Mouse (Mus musculus): ENCODE results near the gene Cntnap1.

Cntnap1 gene

DNA sequence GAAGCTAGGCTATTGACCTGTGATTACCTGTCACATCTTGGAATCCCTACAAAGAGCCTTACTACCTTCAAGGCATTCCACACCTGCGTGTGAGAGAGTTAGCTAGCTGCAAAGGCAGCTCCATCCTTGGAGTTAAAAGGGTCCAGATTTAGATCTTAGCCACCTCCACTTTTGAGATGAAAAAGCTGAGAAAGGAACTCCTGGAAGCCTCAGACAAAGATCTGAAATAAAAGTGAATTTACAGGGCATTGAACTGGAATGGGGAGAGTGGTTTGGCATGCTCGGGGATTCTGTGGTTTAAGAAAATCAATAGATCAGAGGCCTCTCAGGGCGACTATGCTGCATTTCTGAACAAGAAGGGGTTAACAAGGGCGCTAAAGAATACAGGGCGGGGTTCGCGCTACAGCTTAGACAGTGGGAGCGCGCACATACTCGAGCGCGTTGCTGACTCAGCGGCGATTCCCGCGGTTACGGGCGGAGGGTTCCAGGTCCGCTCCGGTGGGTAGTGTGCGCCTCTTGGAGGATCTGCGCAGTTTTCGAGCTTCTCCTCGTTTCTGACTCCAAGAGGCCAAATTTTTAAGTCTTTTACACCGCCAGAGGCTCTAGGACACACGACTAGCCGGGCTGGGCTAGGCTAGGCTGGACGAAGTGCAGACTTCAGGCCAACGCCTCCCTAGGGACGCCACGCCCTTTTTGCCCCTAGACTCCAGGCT lies 1.6 kb downstream of the Cntnap1 start:
- DNase-seq = peak; percentile 73

GRCm38 (mm10) chr11:101172434-101172815 lies 2.1 kb downstream of the Cntnap1 start:
- no peak for DNase-seq

- DNase-seq = peak; percentile 74
Observed at GRCm38 (mm10) chr11:101173112-101173511, 2.8 kb downstream of the Cntnap1 start.

GRCm38 (mm10) chr11:101173631-101174388 lies 3.5 kb downstream of the Cntnap1 start:
- peak; percentile 78 for DNase-seq

DNA sequence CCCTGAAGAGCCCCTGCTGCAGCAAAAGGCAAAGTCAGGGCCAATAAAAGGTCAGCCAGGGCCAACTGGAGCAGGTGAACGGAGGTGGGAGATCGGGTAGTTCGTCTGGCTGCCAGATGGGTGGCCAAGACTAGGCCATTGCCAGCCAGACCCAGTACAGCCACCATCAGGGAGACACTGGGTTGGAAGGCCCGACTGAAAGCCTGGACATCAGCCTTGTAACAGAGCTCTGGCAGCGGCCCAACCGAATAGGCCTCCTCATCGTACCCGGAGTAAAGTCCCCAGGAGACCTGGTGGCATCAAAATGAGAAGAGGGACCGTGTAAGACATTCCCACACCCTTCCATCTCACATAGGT lies 4.0 kb downstream of the Cntnap1 start:
- no peak for DNase-seq

GRCm38 (mm10) chr11:101174851-101175628 lies 4.7 kb downstream of the Cntnap1 start, which contains the start of gene Ccr10:
Gene Ccr10 (minus strand): TSS chr11:101175443.
- DNase-seq = no peak

DNA sequence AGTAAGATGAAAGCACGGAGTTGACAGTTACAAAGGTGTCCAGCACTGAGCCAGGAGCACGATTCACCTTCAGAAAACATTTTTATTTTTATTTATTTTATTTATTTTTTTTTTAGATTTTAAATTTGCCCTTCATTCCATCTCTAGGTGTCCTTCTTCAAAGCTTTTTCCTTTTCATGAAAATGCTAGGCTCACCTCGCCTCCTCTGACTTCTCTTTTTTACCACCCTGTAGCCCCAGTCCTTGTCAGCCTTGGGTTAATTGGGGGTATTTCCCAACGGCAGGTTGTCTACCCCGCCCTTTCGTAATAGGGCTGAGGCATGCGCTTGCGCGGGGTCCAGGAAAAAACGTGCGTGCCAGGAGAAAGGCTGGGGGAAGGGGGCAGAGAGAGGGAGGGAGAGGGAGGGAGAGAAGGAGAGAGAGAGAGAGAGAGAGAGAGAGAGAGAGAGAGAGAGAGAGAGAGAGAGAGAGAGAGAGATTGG lies 5.4 kb downstream of the Cntnap1 start:
- no peak for DNase-seq

GRCm38 (mm10) chr11:101176117-101176691 lies 5.9 kb downstream of the Cntnap1 start:
- DNase-seq = peak; percentile 49

DNA sequence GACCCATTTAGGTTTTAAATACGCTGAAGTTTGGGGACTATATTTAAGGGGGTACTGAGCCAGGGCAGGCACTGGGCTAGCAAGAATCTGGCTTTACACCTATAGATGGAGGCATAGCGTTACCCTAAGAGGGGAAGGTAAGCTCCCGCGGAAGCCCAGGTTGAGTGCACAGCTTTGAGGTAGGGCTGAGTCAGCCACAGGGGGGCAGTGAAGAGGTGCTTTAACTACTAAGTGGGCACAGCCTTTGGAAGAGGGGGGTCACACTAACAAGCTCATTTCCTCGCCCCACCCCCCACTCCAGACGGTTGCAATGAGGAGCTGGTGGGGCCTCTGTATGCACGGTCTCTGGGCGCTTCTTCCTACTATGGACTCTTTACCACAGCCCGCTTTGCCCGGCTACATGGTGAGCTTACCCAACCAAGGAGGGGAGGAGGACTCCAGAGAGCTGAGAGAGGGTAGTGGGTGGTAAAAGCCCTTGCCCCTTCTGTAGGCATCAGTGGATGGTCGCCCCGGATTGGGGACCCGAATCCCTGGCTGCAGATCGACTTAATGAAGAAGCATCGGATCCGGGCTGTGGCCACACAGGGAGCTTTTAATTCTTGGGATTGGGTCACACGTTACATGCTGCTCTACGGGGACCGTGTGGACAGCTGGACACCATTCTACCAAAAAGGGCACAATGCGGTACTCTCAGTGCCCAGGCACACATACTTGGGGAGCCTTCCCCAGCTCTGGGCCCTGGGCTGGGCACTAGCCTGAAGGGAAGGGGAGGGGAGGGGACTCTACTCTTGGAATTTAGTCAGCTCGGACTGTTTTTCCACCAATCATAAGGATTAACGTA lies 6.8 kb downstream of the Cntnap1 start:
- DNase-seq = peak; percentile 74

DNA sequence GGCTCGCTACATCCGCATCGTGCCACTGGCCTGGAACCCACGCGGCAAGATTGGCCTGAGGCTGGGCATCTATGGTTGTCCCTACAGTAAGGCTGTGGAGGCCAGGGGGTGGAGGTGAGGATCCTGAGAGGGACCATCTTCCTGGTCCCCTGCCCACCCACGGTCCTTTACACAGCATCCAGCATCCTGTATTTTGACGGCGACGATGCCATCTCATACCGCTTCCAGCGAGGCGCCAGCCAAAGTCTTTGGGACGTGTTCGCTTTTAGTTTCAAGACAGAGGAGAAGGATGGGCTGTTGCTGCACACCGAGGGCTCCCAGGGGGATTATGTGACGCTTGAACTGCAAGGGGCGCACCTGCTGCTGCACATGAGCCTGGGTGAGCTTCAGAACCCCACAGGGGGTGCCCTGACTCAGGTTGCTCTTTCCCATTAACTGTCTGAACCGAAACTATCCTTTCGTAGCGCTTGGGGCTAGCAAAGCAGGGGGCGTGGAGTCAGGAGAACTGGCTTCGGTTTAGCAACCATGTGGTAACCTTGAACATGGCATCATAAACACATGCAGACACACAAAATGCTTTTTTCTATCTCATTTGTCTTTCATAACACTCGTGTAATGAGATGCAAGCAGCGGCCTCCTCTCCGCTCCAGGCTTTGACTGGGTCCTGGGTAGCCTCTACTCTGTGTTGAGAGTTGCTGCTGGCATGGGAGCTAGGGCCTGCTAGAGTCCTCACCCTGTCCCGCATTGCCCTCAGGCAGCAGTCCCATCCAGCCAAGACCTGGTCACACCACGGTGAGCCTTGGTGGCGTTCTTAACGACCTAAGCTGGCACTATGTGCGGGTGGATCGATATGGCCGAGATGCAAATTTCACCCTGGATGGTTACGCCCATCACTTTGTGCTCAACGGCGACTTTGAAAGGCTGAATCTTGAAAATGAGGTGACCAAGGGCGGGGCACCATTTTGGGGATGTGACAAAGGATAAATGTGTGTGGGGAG lies 8.0 kb downstream of the Cntnap1 start:
- no peak for DNase-seq

DNA sequence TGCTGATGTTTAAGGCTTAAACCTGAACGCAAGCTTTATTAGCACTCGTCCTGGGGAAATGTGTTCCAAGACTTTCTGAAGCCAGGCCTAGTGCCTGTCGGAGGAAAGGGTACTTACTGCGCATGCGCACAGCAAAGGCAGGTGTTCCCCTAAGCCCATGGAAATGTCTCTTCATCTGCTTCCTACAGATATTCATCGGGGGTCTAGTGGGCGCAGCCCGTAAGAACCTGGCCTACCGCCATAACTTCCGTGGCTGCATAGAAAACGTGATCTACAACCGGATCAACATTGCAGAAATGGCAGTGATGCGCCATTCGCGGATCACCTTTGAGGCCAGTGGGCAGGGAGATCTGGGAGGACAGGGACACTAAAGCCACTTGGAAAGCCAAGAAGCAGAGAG lies 9.0 kb downstream of the Cntnap1 start:
- no peak for DNase-seq

- DNase-seq = no peak
Observed at GRCm38 (mm10) chr11:101180261-101180660, 9.9 kb downstream of the Cntnap1 start.

GRCm38 (mm10) chr11:101180846-101181740 lies 10.8 kb downstream of the Cntnap1 start:
- DNase-seq = peak; percentile 86

- DNase-seq = no peak
Observed at GRCm38 (mm10) chr11:101181961-101182360, 11.6 kb downstream of the Cntnap1 start.

- DNase-seq = no peak
Observed at GRCm38 (mm10) chr11:101182771-101183517, 12.6 kb downstream of the Cntnap1 start.

DNA sequence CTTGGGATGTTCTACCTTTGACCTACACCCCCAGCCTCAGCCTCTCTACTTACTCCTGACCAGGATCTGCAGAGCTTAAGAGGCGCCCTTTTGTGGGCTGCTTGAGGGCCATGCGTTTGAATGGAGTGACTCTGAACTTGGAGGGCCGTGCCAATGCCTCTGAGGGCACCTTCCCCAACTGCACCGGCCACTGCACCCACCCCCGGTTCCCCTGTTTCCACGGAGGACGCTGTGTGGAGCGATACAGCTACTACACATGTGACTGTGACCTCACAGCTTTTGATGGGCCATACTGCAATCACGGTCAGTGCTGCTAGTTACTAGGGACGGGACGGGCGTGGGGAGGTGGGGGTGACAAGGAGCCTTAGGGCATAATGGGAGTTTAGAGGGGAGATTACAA lies 14.7 kb downstream of the Cntnap1 start:
- no peak for DNase-seq

DNA sequence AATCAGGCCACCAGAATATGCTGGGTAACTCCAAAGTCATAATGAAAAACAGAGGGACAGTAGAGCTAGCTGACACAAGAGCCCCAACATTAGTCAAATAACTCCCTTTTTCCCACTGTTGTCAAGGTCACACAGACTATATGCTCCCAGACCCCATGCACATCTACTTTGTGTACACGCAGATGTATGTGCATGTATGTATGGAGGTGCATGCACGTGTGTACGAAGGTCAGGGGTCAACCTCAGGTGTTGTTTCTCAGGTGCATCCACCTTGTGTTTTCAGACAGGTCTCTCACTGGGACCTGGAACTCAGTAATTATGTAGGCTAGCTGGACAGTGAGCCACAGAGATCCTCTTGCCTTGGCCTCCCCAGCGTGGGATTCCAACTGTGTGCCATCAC lies 15.1 kb downstream of the Cntnap1 start:
- no peak for DNase-seq

DNA sequence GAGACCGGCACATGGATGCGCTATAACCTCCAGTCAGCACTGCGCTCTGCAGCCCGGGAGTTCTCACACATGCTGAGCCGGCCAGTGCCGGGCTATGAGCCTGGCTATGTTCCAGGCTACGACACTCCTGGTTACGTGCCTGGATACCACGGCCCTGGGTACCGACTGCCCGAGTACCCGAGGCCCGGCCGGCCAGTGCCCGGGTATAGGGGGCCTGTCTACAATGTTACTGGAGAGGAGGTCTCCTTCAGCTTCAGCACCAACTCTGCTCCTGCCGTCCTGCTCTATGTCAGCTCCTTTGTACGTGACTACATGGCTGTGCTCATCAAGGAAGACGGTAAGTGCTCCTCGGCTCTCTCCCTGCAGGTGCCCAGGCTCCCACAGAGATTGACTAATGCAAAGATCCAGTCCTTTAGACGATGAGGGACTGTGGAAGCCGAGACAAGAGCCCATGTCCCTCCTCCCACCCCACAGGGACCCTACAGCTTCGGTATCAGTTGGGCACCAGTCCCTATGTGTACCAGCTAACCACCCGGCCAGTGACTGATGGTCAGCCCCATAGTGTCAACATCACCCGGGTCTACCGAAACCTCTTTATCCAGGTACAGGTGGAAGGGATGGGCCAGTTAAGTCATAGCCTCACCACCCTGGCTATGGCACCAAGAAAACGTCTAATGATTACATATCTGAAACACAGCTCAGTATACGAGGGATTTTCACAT lies 16.4 kb downstream of the Cntnap1 start:
- no peak for DNase-seq

All from lung, postnatal 14 days (tissue).